Mouse (Mus musculus): Measurements from ENCODE around the gene Lims1.

Gene Lims1

GRCm38 (mm10) chr10:58447280-58447781, 124.1 kb downstream of the Lims1 start:
- peak in 1 of 2 experiments; percentile 68 for DNase-seq

GRCm38 (mm10) chr10:58451575-58451974, 128.3 kb downstream of the Lims1 start:
- DNase-seq = no peak

GRCm38 (mm10) chr10:58452185-58452584, 128.9 kb downstream of the Lims1 start:
- DNase-seq = no peak

GRCm38 (mm10) chr10:58459896-58460295, 136.6 kb downstream of the Lims1 start:
- DNase-seq = peak in 1 of 2 experiments; percentile 28
